Mouse (Mus musculus) heart, postnatal 0 days (tissue): ENCODE results near the gene Aurkaip1.
A peak's percentile ranks its signal among the peaks of the same experiment; 100 is the strongest.

ENCODE experiments used
- CTCF ChIP-seq: IDR thresholded peaks from 2 replicates; pipeline ENCODE4 v1.5.1; 2016; ENCODE audit warnings: antibody characterized with exemption, control low read depth, low read depth
- EP300 ChIP-seq: IDR thresholded peaks from 2 replicates; pipeline ENCODE4 v1.6.1; 2016; ENCODE audit warnings: antibody characterized with exemption, low read depth

DNA sequence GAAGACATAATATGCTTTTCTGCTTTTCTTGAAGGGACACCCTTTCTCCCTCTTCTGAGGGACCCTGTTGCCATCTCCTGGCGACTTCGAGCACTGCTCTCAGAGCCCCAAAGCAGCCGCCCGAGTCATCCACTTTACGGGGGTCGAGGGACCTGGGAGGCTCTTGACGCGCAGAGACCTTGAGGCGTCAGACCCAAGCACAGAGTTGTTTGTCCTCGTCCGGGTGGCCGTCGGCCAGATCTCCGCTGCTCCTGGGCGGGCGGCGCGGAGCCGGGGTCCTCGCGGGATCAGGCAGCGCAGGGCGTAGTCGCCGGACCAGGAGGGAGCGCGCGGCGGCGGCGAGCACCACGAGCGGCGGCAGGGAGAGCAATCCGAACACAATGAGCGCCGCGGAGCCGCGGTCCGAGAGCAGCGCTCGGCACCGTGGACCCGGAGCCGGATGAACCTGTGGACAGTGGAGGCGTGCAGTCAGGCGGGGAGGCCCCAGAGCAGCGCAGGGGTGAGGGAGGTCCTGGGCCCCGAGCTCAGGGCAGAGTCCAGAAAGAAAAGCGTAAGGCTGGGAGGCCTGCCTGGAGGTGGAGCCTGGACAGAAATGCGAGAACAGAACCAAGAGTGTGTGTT, 46.9 kb upstream of the Aurkaip1 start:
- peak; percentile 49; the same call in 1 of the 2 replicates for TF ChIP-seq EP300
- peak; percentile 72 for TF ChIP-seq CTCF
